Mouse (Mus musculus): ENCODE data around the gene Ccser2.

Ccser2 gene

GRCm38 (mm10) chr14:36942716-36943115, 25.9 kb downstream of the Ccser2 start:
- peak; percentile 24 to 36 for DNase-seq (ENCODE audit: low spot score in 2 of 2)

GRCm38 (mm10) chr14:36937941-36938340, 30.6 kb downstream of the Ccser2 start:
- DNase-seq (ENCODE audit: low spot score in 2 of 2) = no peak

- DNase-seq (ENCODE audit: low spot score in 2 of 2) = peak in 1 of 2 experiments; percentile 35
These were observed 31.3 kb downstream of the Ccser2 start for GRCm38 (mm10) chr14:36937080-36937878.

GRCm38 (mm10) chr14:36932638-36933382, 35.8 kb downstream of the Ccser2 start:
- no peak for DNase-seq (ENCODE audit: low spot score in 2 of 2)

- DNase-seq (ENCODE audit: low spot score in 2 of 2) = no peak
These were observed 36.5 kb downstream of the Ccser2 start for GRCm38 (mm10) chr14:36932038-36932437.

- no peak for DNase-seq (ENCODE audit: low spot score in 2 of 2)
These were observed 45.2 kb downstream of the Ccser2 start for GRCm38 (mm10) chr14:36923383-36923782.

- DNase-seq (ENCODE audit: low spot score in 2 of 2) = no peak
These were observed 47.1 kb downstream of the Ccser2 start for GRCm38 (mm10) chr14:36921346-36922049.

- no peak for DNase-seq (ENCODE audit: low spot score in 2 of 2)
These were observed 48.7 kb downstream of the Ccser2 start for GRCm38 (mm10) chr14:36919886-36920285.

- peak; percentile 67 to 74 for DNase-seq (ENCODE audit: low spot score in 2 of 2)
These were observed 49.4 kb downstream of the Ccser2 start for GRCm38 (mm10) chr14:36919146-36919545.

GRCm38 (mm10) chr14:36915203-36915602, 53.4 kb downstream of the Ccser2 start:
- DNase-seq (ENCODE audit: low spot score in 2 of 2) = no peak

GRCm38 (mm10) chr14:36914473-36915005, 54.0 kb downstream of the Ccser2 start:
- no peak for DNase-seq (ENCODE audit: low spot score in 2 of 2)

GRCm38 (mm10) chr14:36911738-36912137, 56.8 kb downstream of the Ccser2 start:
- DNase-seq (ENCODE audit: low spot score in 2 of 2) = no peak

GRCm38 (mm10) chr14:36905809-36906522, 62.6 kb downstream of the Ccser2 start:
- no peak for DNase-seq (ENCODE audit: low spot score in 2 of 2)

GRCm38 (mm10) chr14:36904206-36904605, 64.4 kb downstream of the Ccser2 start:
- no peak for DNase-seq (ENCODE audit: low spot score in 2 of 2)

GRCm38 (mm10) chr14:36900883-36901282, 67.7 kb downstream of the Ccser2 start:
- no peak for DNase-seq (ENCODE audit: low spot score in 2 of 2)

GRCm38 (mm10) chr14:36894701-36895100, 73.9 kb downstream of the Ccser2 start:
- DNase-seq (ENCODE audit: low spot score in 2 of 2) = no peak

- DNase-seq (ENCODE audit: low spot score in 2 of 2) = no peak
These were observed 75.7 kb downstream of the Ccser2 start for GRCm38 (mm10) chr14:36892762-36893358.

- DNase-seq (ENCODE audit: low spot score in 2 of 2) = no peak
These were observed 78.4 kb downstream of the Ccser2 start for GRCm38 (mm10) chr14:36890130-36890529.

GRCm38 (mm10) chr14:36885680-36886079, 82.9 kb downstream of the Ccser2 start:
- no peak for DNase-seq (ENCODE audit: low spot score in 2 of 2)

- no peak for DNase-seq (ENCODE audit: low spot score in 2 of 2)
These were observed 83.5 kb downstream of the Ccser2 start for GRCm38 (mm10) chr14:36885117-36885516.

GRCm38 (mm10) chr14:36883576-36883975, 85.0 kb downstream of the Ccser2 start:
- DNase-seq (ENCODE audit: low spot score in 2 of 2) = no peak

All from frontal cortex, postnatal 36 days (tissue).